Mouse (Mus musculus) midbrain, embryonic 15.5 days (tissue): ENCODE measurements around the gene Fuca2. TPM values are rescaled to one million over a fixed set of nuclear protein-coding genes. Genes with fewer than 3 reads are reported as not detected.
"Not testable (repeated sequence)": the region's sequence is repeated elsewhere in the genome, so short reads cannot be mapped to it uniquely, and the experiment has no call there.

Experiments
- ATAC-seq: fragments of 200-750 bp; cut with Nextera tagmentation; replicated peaks from 2 replicates; pipeline ENCODE4 v1.8.0; 2017; ENCODE audit warnings: moderate TSS enrichment
- H3K27ac ChIP-seq: fragments of 300-500 bp; sonication (generic); 2 replicates; pipeline ENCODE4 v1.5.1; 2015; ENCODE audit warnings: mild to moderate bottlenecking, inconsistent platforms
- H3K27me3 ChIP-seq: fragments of 300-500 bp; sonication (generic); replicated peaks from 2 replicates; pipeline ENCODE4 v1.6.1; 2015; ENCODE audit warnings: inconsistent platforms
- H3K36me3 ChIP-seq: fragments of 300-500 bp; sonication (generic); replicated peaks from 2 replicates; pipeline ENCODE4 v1.6.1; 2015; ENCODE audit warnings: inconsistent platforms
- H3K4me1 ChIP-seq: fragments of 300-500 bp; sonication (generic); 2 replicates; pipeline ENCODE4 v1.6.1; 2015; ENCODE audit warnings: inconsistent platforms
- H3K4me2 ChIP-seq: fragments of 300-500 bp; sonication (generic); 2 replicates; pipeline ENCODE4 v1.6.1; 2015; ENCODE audit warnings: inconsistent platforms, mild to moderate bottlenecking, moderate library complexity
- H3K4me3 ChIP-seq: fragments of 300-500 bp; sonication (generic); 2 replicates; pipeline ENCODE4 v1.5.1; 2015; ENCODE audit warnings: mild to moderate bottlenecking, inconsistent platforms
- H3K9ac ChIP-seq: fragments of 300-500 bp; sonication (generic); 2 replicates; pipeline ENCODE4 v1.6.1; 2015; ENCODE audit warnings: mild to moderate bottlenecking, inconsistent platforms
- H3K9me3 ChIP-seq: fragments of 300-500 bp; sonication (generic); 2 replicates; pipeline ENCODE4 v1.6.1; 2016; ENCODE audit warnings: inconsistent platforms
- WGBS: fragments of 180-500 bp; shearing (Covaris S2); methylation state at CpG from one replicate; pipeline ENCODE4 v1.1.7; 2015; ENCODE audit warnings: mixed read lengths; 5-methylcytosine and 5-hydroxymethylcytosine counted together
- polyA plus RNA-seq: library from polyadenylated mRNA; unstranded; fragments of >200 nt; fragmentation: Nextera tagmentation; extraction: Ambion mirVana; gene quantifications from 2 replicates; pipeline ENCODE4 v1.2.1, GENCODE M21; 2015

The Fuca2 gene
- 39.7 and 39.9 TPM in 2 replicates for polyA plus RNA-seq

DNA sequence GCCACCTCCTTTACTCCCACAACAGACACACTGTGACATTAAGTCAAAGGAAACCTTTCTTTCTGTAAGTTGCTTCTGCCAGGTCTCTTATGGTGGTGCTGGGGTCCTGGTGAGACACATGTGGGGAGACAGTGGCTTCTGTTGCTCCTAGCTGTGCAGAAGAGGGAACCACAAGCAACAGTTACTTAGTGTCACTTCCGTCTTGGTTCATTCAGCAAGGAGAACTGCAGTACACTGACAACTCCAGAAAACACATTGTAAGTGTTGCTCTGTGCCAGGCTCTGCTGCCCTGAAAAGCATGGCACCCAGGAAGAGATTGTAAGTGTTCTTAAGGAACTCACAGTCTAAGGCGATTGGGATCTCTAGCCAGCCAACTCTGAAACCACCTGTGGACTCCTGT is at the start of gene Fuca2:
Fuca2 (plus strand) TSS at position 210 of the 400 bp plus-strand sequence.
- WGBS: 88% methylated on average over 2 of the region's 2 CpGs
- H3K4me3 ChIP-seq: no peak within 1 kb of the TSS
- H3K27me3 ChIP-seq: 0 out of 2 replicates have a peak, but pooled peaks cover 4% of the 10 kb centered on the region
- ATAC-seq: no peak
- no peaks in the 10 kb centered on the region for H3K9me3 ChIP-seq
- H3K27ac ChIP-seq: no peak within 1 kb of the TSS
- no peak within 1 kb of the TSS for H3K9ac ChIP-seq
- peaks cover 7% of the 10 kb centered on the region; the same call in 1 of the 2 replicates for H3K4me1 ChIP-seq
- H3K36me3 ChIP-seq: no peaks in the 10 kb centered on the region
- no peak within 1 kb of the TSS for H3K4me2 ChIP-seq

DNA sequence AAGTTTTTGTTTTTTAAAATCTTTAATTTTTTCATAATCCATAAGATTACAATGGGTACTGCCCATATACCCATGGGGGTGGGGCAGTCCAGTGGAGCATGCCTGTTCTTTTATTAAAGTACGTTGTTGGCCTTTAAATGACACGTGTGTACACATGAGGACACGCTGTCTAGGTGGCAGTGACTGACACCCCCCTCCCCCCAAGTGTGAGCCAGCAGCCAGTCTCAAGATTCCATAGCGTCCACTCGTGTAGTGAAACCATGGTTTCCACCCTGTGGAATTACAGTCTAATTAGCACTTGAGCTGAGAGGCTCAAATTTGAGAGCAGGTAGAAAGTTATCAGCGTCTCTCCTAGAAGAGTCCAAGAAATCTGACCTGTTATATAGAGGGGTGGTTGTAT is 47.7 kb upstream of the Fuca2 start:
- Histone ChIP-seq H3K9ac (no peak overlapping the region), H3K9me3 (no peaks in the 10 kb centered on the region), H3K27me3 (no peaks in the 10 kb centered on the region), H3K4me2 (no peak overlapping the region), H3K4me1 (no peaks in the 10 kb centered on the region), H3K4me3 (no peak overlapping the region), H3K36me3 (no peaks in the 10 kb centered on the region), H3K27ac (no peak overlapping the region)
- no peak for ATAC-seq
- WGBS: 82% methylated on average over 6 of the region's 6 CpGs

DNA sequence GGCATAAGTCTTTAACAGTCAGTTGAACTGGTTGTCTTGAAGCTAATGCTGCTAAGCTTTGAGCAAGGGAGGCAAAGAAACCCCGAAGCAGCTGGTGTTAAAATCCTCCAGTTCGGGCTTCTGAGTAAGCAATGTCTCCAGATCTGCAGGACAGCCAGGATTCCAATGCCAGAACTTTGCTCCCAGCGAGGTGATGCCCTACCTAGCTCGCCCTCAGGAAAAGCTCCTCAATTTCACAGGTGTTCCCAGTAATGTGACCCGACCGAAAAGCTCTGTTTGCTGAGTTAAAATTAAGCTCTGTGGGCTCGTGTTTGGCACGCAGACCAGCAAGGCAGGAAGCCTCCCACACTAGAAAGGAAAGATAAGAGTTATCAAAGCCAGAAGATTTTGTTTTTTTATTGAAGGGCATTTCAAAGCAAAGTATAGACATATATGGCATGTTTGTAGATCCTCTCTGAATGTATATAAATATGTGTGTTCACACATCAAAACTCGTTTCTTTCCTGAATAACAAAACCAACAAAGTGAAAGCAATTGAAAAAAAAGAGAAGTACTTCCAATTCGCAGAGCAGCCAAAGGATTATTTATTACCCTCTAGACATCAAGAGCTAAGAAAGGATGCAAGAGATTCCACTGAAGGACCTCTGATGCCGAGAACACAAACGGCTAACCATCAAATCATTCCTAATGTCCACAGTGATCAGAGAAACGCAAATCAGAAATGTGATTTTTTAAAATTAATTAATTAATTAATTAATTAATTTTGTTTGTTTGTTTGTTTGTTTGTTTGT is 45.9 kb upstream of the Fuca2 start:
- no peaks in the 10 kb centered on the region for H3K4me1 ChIP-seq
- no peak for ATAC-seq
- H3K9me3 ChIP-seq: no peaks in the 10 kb centered on the region
- 86% methylated on average over 13 of the region's 13 CpGs for WGBS
- H3K27ac ChIP-seq: no peak overlapping the region
- no peak overlapping the region for H3K4me3 ChIP-seq
- no peaks in the 10 kb centered on the region for H3K27me3 ChIP-seq
- no peaks in the 10 kb centered on the region for H3K36me3 ChIP-seq
- no peak overlapping the region for H3K4me2 ChIP-seq
- H3K9ac ChIP-seq: no peak overlapping the region

DNA sequence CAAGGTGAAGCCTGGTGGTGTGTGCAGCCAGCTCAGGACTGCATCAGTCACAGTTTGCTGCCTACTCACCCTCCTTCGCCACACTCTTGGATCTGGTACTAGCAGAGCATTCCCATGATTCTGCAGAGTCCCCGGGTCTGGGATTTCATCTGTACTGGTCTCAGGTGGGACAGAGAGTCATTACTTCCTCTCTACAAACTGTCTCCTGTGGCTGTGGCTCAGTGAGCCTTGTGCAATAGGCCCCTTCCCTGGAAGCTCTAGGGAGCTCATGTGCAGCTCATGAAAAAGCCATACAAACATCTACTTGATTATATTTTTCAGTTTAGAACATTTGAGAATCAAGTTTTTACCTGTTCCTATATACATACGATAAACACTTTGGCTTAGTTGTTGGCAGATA is 35.0 kb upstream of the Fuca2 start:
- not testable (repeated sequence) for H3K27ac ChIP-seq, H3K4me3 ChIP-seq, H3K4me2 ChIP-seq, ATAC-seq, H3K9me3 ChIP-seq, H3K9ac ChIP-seq, H3K27me3 ChIP-seq, H3K4me1 ChIP-seq, H3K36me3 ChIP-seq
- 87% methylated on average over 3 of the region's 3 CpGs for WGBS

DNA sequence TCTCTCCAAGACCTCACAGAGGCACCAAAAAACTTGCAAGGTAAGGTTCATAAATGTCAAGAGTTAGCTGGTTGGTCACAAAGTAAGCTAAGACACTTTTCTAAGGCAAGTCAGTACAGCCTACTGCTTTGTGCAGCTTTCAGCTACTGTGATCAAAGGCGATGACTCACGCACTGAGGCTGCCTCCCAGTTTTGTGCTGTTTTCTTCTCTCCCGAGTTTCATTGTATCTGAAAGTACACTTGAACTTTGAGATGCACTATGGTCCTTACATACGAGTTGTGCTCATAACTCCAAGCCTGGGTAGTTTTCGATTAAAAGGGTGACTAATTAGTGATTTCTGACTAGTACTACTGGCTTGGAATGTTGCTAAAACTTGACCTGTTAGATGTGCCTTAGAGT is 32.4 kb upstream of the Fuca2 start:
- Histone ChIP-seq H3K9me3 (no peaks in the 10 kb centered on the region), H3K4me3 (no peak overlapping the region), H3K4me2 (no peak overlapping the region), H3K27me3 (no peaks in the 10 kb centered on the region), H3K36me3 (no peaks in the 10 kb centered on the region), H3K4me1 (no peaks in the 10 kb centered on the region), H3K9ac (no peak overlapping the region), H3K27ac (no peak overlapping the region)
- ATAC-seq: no peak
- 60% methylated on average over 5 of the region's 5 CpGs for WGBS

DNA sequence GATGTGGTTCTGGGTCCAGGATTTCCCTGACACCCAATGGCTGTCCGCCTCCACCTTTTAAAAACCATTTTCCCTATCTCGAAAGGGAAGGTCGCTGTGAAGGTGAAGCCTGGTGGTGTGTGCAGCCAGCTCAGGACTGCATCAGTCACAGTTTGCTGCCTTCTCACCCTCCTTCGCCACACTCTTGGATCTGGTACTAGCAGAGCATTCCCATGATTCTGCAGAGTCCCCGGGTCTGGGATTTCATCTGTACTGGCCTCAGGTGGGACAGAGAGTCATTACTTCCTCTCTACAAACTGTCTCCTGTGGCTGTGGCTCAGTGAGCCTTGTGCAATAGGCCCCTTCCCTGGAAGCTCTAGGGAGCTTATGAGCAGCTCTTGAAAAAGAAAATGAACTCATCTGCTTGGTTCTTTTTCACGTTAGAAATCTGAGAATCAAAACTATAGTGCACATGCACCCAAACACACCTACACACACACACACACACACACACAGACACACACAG is 31.3 kb upstream of the Fuca2 start:
- not testable (repeated sequence) for H3K27me3 ChIP-seq, H3K9me3 ChIP-seq, H3K9ac ChIP-seq, H3K36me3 ChIP-seq, H3K4me3 ChIP-seq, ATAC-seq, H3K4me1 ChIP-seq, H3K4me2 ChIP-seq, H3K27ac ChIP-seq
- 84% methylated on average over 6 of the region's 6 CpGs for WGBS

DNA sequence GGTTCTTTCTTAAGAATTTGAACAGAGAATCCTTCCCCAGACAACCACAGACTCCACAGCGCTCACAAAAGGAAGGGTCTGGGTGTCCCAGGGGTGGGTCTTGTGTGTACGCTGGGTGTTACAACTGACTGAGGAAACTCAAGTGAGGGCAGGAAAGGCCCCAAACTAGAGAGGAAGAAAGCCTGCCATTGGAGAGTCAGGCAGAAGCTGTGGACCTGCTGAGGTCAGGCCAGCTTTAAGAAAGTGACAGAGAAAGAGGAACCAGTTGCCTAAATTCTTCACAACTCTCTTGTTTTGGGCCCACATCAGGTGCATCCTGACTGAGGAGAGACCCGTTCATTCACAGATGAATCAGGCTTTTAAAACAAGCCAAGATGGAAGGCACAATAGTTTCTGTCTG is 29.1 kb upstream of the Fuca2 start:
- WGBS: 90% methylated on average over 3 of the region's 3 CpGs
- Histone ChIP-seq H3K27me3 (peaks cover 16% of the 10 kb centered on the region), H3K36me3 (no peaks in the 10 kb centered on the region), H3K4me2 (no peak overlapping the region), H3K4me3 (no peak overlapping the region), H3K9me3 (no peaks in the 10 kb centered on the region), H3K4me1 (peaks cover 13% of the 10 kb centered on the region; the same call in 1 of the 2 replicates), H3K27ac (no peak overlapping the region), H3K9ac (no peak overlapping the region)
- ATAC-seq: no peak

DNA sequence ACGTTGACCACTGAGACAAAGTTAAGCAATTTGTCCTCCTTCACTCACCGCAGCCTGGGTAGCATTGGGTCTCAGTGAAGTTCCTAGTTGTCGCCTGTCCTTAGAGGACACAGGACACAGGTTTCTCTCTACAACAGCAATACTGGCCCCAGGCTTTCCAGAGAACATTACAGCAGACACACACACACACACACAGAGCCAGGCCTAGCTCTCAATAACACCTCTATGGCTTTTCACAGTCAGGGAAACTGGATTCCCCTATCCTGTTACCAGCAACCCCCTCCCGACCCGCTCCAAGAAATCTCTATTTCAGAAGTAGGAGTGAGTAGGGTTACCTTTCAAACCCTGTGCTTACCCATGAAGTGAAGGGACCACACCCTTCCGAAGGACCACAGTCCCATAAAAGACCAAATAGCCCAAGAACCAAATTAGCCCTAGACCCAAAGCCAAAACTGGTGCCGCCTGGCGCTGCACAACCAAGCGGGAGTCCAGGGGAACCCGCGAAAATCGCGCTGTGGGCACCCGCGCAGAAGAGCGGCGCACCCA is 26.0 kb upstream of the Fuca2 start:
- peak; percentile 31; the same call in 1 of the 2 replicates for ATAC-seq
- Histone ChIP-seq H3K27me3 (peaks cover 24% of the 10 kb centered on the region), H3K9ac (peak overlapping the region; percentile 58), H3K4me1 (peaks cover 13% of the 10 kb centered on the region; the same call in 1 of the 2 replicates), H3K9me3 (no peaks in the 10 kb centered on the region), H3K4me3 (peak overlapping the region; percentile 73), H3K27ac (no peak overlapping the region), H3K36me3 (no peaks in the 10 kb centered on the region), H3K4me2 (peak overlapping the region; percentile 100)
- WGBS: 16% methylated on average over 17 of the region's 17 CpGs

DNA sequence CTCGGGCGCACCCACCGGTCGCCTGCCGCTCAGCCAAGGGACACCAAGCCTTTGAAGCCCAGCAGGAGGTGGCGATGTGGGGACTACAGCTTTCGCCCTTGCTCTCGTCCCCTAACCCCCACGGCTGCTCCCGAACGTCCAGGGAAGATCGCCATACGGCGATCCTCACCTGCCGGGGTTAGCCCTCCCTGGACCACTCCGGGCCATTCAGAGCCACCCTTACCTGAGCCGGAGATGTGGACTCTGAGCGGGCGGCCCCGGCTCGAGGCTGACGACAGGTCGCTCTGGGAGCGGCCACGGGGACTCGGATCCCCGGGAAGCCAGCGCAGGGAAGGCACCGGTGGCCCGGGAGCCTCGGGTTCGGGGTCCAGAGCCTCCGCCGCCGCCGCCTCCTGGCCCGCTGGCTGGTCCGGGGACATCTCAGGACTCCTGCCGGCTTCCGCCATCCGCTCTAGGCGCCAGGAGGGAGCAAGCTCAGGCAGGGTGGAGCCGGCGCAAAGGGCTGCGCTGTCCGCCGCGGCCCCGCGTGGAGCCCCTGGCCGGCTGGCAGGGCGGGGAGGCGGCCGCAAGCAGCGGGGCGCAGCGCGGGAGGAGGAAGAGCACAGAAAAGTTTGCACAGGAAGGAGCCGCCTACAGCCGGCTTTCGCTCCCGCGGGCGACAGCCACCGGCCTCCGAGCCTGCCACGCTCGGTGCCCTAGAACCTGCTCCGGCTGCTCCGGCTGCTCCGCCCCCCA is 25.3 kb upstream of the Fuca2 start, which contains the start of gene Phactr2:
Phactr2 (minus strand) TSS at position 580 of the 735 bp plus-strand sequence.
- Histone ChIP-seq H3K27ac (no peak within 1 kb of the TSS), H3K4me2 (peak within 1 kb of the TSS; percentile 100), H3K9ac (peak within 1 kb of the TSS; percentile 58), H3K27me3 (peaks cover 24% of the 10 kb centered on the region), H3K9me3 (no peaks in the 10 kb centered on the region), H3K4me3 (peak within 1 kb of the TSS; percentile 73), H3K36me3 (no peaks in the 10 kb centered on the region), H3K4me1 (peaks cover 13% of the 10 kb centered on the region; the same call in 1 of the 2 replicates)
- ATAC-seq: peak; percentile 88
- WGBS: under 1% methylated on average over 69 of the region's 71 CpGs

DNA sequence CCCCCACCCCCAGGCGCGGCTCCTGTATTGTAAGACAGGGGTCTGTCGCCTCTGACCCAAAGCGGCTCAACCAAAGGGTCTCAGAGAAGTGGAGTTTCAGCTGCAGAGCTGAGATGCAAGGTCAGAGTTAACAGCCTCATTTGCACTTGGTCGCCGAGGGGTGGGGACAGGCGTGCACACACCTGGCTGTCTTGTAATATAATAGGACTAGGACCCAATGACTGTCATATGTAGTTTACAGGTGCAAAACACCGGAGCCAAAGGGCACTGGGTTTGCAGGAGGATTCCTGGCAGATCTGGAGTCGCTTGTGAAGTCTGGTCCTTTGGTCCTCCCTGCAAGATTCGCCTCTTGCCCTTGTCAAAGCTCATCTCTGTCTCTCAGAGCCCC is 24.8 kb upstream of the Fuca2 start:
- peak overlapping the region; percentile 100 for H3K4me2 ChIP-seq
- no peaks in the 10 kb centered on the region for H3K36me3 ChIP-seq
- WGBS: 5% methylated on average over 10 of the region's 10 CpGs
- H3K9me3 ChIP-seq: no peaks in the 10 kb centered on the region
- peak overlapping the region; percentile 73 for H3K4me3 ChIP-seq
- ATAC-seq: no peak; the same call in 1 of the 2 replicates
- H3K9ac ChIP-seq: peak overlapping the region; percentile 58
- no peak overlapping the region for H3K27ac ChIP-seq
- peaks cover 24% of the 10 kb centered on the region for H3K27me3 ChIP-seq
- H3K4me1 ChIP-seq: peaks cover 13% of the 10 kb centered on the region; the same call in 1 of the 2 replicates

DNA sequence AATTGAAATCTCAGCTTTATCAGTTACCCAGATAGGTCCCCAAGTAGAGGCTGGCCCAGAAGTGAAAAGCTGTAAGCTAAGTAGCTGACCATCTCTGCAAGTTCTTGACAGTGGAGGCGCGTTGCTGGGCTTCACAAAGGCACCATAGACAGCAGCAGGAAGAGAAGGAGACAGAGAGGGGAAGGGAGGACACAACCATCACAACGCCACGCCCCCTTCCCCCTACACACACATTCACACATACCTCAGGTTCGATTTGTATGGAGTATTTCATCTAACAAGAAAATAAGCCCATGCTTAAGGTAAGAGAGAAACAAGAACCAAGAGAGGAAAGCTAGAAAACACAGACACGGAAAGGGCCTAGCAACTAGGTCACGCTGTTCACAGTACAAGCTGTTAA is 24.2 kb upstream of the Fuca2 start:
- no peak overlapping the region for H3K9ac ChIP-seq
- no peak overlapping the region for H3K27ac ChIP-seq
- no peaks in the 10 kb centered on the region for H3K36me3 ChIP-seq
- no peak for ATAC-seq
- H3K4me3 ChIP-seq: no peak overlapping the region; the same call in 1 of the 2 replicates
- H3K9me3 ChIP-seq: no peaks in the 10 kb centered on the region
- H3K4me1 ChIP-seq: peaks cover 13% of the 10 kb centered on the region; the same call in 1 of the 2 replicates
- H3K27me3 ChIP-seq: peaks cover 24% of the 10 kb centered on the region
- H3K4me2 ChIP-seq: peak overlapping the region; percentile 100
- 43% methylated on average over 7 of the region's 7 CpGs for WGBS

DNA sequence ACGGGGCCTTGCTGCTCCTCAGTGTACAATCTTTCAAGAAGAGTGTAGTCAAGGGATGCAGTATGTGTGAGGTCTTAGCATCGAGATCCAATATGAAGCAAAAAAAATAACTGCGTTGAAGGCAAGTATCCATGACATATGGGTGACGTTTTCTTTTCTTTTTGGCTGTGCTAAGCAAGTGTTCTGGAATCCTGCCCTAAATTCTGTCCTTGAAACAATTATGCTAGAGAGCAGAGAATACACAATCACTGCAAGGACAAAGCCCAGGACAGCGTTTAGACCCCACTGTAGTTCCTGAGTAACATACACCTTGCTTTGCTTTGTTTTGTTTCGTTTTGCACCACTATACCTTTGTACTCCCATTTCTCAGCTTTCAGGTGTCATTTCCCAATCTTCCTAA is 20.0 kb upstream of the Fuca2 start:
- peaks cover 14% of the 10 kb centered on the region for H3K27me3 ChIP-seq
- H3K27ac ChIP-seq: no peak overlapping the region
- ATAC-seq: no peak
- H3K4me1 ChIP-seq: 0 out of 2 replicates have a peak, but pooled peaks cover 7% of the 10 kb centered on the region
- no peak overlapping the region for H3K9ac ChIP-seq
- H3K4me3 ChIP-seq: no peak overlapping the region
- WGBS: 87% methylated on average over 6 of the region's 6 CpGs
- no peaks in the 10 kb centered on the region for H3K9me3 ChIP-seq
- H3K36me3 ChIP-seq: no peaks in the 10 kb centered on the region
- H3K4me2 ChIP-seq: no peak overlapping the region
